25 mouse cellular contexts compared by ENCODE assay signal in the genomic region with DNA sequence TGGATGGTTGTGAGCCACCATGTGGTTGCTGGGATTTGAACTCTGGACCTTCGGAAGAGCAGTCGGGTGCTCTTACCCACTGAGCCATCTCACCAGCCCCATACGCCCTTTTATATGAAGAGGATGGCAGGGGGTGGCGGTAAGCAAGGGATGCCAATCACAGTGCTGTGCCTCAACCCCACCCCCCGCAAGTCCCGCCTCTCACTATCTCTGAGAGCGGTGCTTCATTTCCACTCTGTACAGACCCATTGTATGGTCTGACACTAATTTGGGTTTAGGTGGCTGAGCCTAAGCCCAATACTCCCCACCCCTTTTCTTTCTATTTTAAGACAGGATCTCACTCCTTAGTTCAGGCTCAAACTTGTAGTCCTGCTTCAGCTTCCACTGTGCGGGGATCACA. TPM values are rescaled to one million over a fixed set of nuclear protein-coding genes. Genes with fewer than 3 reads are reported as not detected.
A peak's percentile ranks its signal among the peaks of the same experiment; 100 is the strongest.
DNase-seq lines count a peak whose midpoint lies in the region; ATAC-seq and TF ChIP-seq lines count a peak whose summit lies in the region.
"Had no signal": no experiment of that assay in that cellular context is flagged by ENCODE, and none has a peak within 500 bp of the region (broad histone marks: within the 10 kb centered on the region; RNA-seq: fewer than 3 reads in every experiment).

No protein-coding gene starts in this region.

- TF ChIP-seq POLR2A in heart, adult 2 months (IDR thresholded peaks at IDR 0.05; ENCODE audit: insufficient read depth, low read depth, low read length) = no peak
- no peak for TF ChIP-seq POLR2A in liver, adult 2 months (IDR thresholded peaks at IDR 0.05; ENCODE audit: extremely low read depth, insufficient read depth, low read length)

- no peak overlapping the region for H3K4me3 ChIP-seq in forebrain, embryonic 11.5 days (ENCODE audit: low read depth, low read length)
- no peak overlapping the region for H3K4me3 ChIP-seq in forebrain, embryonic 14.5 days (ENCODE audit: low read depth, low read length)
- H3K4me3 ChIP-seq in heart, embryonic 15.5 days = no peak overlapping the region
- no peak overlapping the region for H3K4me3 ChIP-seq in heart, adult 2 months
- peak overlapping the region; percentile 43; the same call in 1 of the 2 replicates for H3K4me3 ChIP-seq in liver, adult 2 months (ENCODE audit: insufficient read depth, low read depth, low read length)
- H3K4me3 ChIP-seq: liver, embryonic 13.5 days; midbrain, embryonic 10.5 days; neural tube, embryonic 13.5 days had no signal

- TF ChIP-seq EP300 in heart, adult 2 months (IDR thresholded peaks at IDR 0.05; ENCODE audit: insufficient read depth, low read depth, low read length) = no peak

- no peaks in the 10 kb centered on the region for H3K79me2 ChIP-seq in heart, adult 2 months (replicated peaks; ENCODE audit: control insufficient read depth, insufficient read depth, low read length)
- no peaks in the 10 kb centered on the region for H3K79me2 ChIP-seq in liver, adult 2 months (ENCODE audit: control insufficient read depth, insufficient read depth, low read length)

- no peak for ATAC-seq in forebrain, embryonic 11.5 days (replicated peaks; ENCODE audit: low FRiP score)
- no peak for ATAC-seq in forebrain, embryonic 14.5 days
- ATAC-seq in heart, embryonic 15.5 days (replicated peaks; ENCODE audit: insufficient number of reproducible peaks, insufficient read depth, low FRiP score, low read depth) = no peak
- ATAC-seq: activated CD4-positive, CD25-positive, alpha-beta regulatory T cell, adult 4 months had no signal

- no peak overlapping the region for H3K9ac ChIP-seq in forebrain, embryonic 11.5 days (ENCODE audit: low read length)
- no peak overlapping the region for H3K9ac ChIP-seq in forebrain, embryonic 14.5 days (ENCODE audit: low read length)
- no peak overlapping the region for H3K9ac ChIP-seq in heart, embryonic 15.5 days
- H3K9ac ChIP-seq in heart, adult 2 months (ENCODE audit: low read depth, low read length) = no peak overlapping the region
- peak overlapping the region; percentile 72 for H3K9ac ChIP-seq in liver, adult 2 months (ENCODE audit: low read depth, low read length)
- H3K9ac ChIP-seq: liver, embryonic 13.5 days; neural tube, embryonic 13.5 days had no signal

- 55% methylated on average over 8 of the region's 8 CpGs for WGBS in forebrain, embryonic 11.5 days
- WGBS in forebrain, embryonic 14.5 days = 38% methylated on average over 8 of the region's 8 CpGs
- WGBS in heart, embryonic 15.5 days = 57% methylated on average over 8 of the region's 8 CpGs
- WGBS in heart, adult 2 months = 49% methylated on average over 8 of the region's 8 CpGs
- WGBS in liver, adult 2 months = 54% methylated on average over 8 of the region's 8 CpGs

- H3K27me3 ChIP-seq in forebrain, embryonic 11.5 days (ENCODE audit: control insufficient read depth, insufficient read depth, low read length) = no peaks in the 10 kb centered on the region
- no peaks in the 10 kb centered on the region for H3K27me3 ChIP-seq in forebrain, embryonic 14.5 days (replicated peaks; ENCODE audit: control insufficient read depth, insufficient read depth, low read length)
- peaks cover 4% of the 10 kb centered on the region; the same call in 1 of the 2 replicates for H3K27me3 ChIP-seq in heart, embryonic 15.5 days
- H3K27me3 ChIP-seq in heart, adult 2 months (ENCODE audit: control insufficient read depth, insufficient read depth, low read length) = no peaks in the 10 kb centered on the region
- no peaks in the 10 kb centered on the region for H3K27me3 ChIP-seq in liver, adult 2 months (ENCODE audit: control insufficient read depth, insufficient read depth, low read length)

- H3K9me3 ChIP-seq in forebrain, embryonic 11.5 days (ENCODE audit: control insufficient read depth, low read length) = no peaks in the 10 kb centered on the region
- H3K9me3 ChIP-seq in forebrain, embryonic 14.5 days (replicated peaks; ENCODE audit: control insufficient read depth, low read length) = no peaks in the 10 kb centered on the region
- H3K9me3 ChIP-seq in heart, embryonic 15.5 days (replicated peaks) = no peaks in the 10 kb centered on the region
- H3K9me3 ChIP-seq: liver, embryonic 13.5 days; midbrain, embryonic 10.5 days; neural tube, embryonic 13.5 days had no signal

- no peak for TF ChIP-seq CTCF in heart, adult 2 months (IDR thresholded peaks at IDR 0.05)
- no peak for TF ChIP-seq CTCF in liver, adult 2 months (IDR thresholded peaks at IDR 0.05; ENCODE audit: low read depth, low read length)

- intact Hi-C loops in heart, adult 2 months (cut with DNase I) = no loop called here

- H3K36me3 ChIP-seq in forebrain, embryonic 11.5 days (ENCODE audit: control insufficient read depth, insufficient read depth, low read length) = no peaks in the 10 kb centered on the region
- H3K36me3 ChIP-seq in forebrain, embryonic 14.5 days (ENCODE audit: control insufficient read depth, insufficient read depth, low read length) = no peaks in the 10 kb centered on the region
- H3K36me3 ChIP-seq in heart, embryonic 15.5 days = no peaks in the 10 kb centered on the region
- H3K36me3 ChIP-seq in heart, adult 2 months (ENCODE audit: control insufficient read depth, insufficient read depth, low read length) = no peaks in the 10 kb centered on the region
- H3K36me3 ChIP-seq in liver, adult 2 months (ENCODE audit: control insufficient read depth, insufficient read depth, low read length) = no peaks in the 10 kb centered on the region; the same call in 1 of the 2 replicates
- H3K36me3 ChIP-seq: liver, embryonic 13.5 days; midbrain, embryonic 10.5 days; neural tube, embryonic 13.5 days had no signal

- no peaks in the 10 kb centered on the region for H3K4me1 ChIP-seq in forebrain, embryonic 11.5 days (replicated peaks; ENCODE audit: control insufficient read depth, insufficient read depth, low read length)
- H3K4me1 ChIP-seq in forebrain, embryonic 14.5 days (ENCODE audit: control insufficient read depth, insufficient read depth, low read length) = no peaks in the 10 kb centered on the region
- H3K4me1 ChIP-seq in heart, embryonic 15.5 days (replicated peaks) = peaks cover 6% of the 10 kb centered on the region; the same call in 1 of the 2 replicates
- H3K4me1 ChIP-seq in heart, adult 2 months (ENCODE audit: control insufficient read depth, insufficient read depth, low read length) = no peaks in the 10 kb centered on the region
- peaks cover 7% of the 10 kb centered on the region for H3K4me1 ChIP-seq in liver, adult 2 months (ENCODE audit: control insufficient read depth, insufficient read depth, low read length)
- H3K4me1 ChIP-seq: liver, embryonic 13.5 days; neural tube, embryonic 13.5 days had no signal

- H3K27ac ChIP-seq in forebrain, embryonic 11.5 days (ENCODE audit: low read depth, low read length) = no peak overlapping the region
- H3K27ac ChIP-seq in forebrain, embryonic 14.5 days (ENCODE audit: low read depth, low read length) = no peak overlapping the region
- H3K27ac ChIP-seq in heart, embryonic 15.5 days = no peak overlapping the region
- H3K27ac ChIP-seq in heart, adult 2 months = no peak overlapping the region
- peak overlapping the region; percentile 91 for H3K27ac ChIP-seq in liver, adult 2 months (replicated peaks; ENCODE audit: insufficient read depth, low read depth, low read length)
- H3K27ac ChIP-seq: liver, embryonic 13.5 days; midbrain, embryonic 10.5 days; neural tube, embryonic 13.5 days had no signal

- DNase-seq in forebrain, embryonic 11.5 days (ENCODE audit: low spot score) = no peak
- no peak for DNase-seq in forebrain, embryonic 14.5 days (ENCODE audit: low spot score)
- no peak for DNase-seq in heart, adult 2 months
- peak; percentile 67 for DNase-seq in liver, adult 2 months (ENCODE audit: extremely low read depth, low read depth, low spot score)
- DNase-seq in liver (no peak), ES-CJ7 (ENCODE audit: low read depth, low spot score) (peak; percentile 40)
- no peak for DNase-seq in gastrocnemius, adult 8-10 months (ENCODE audit: low spot score in 2 of 2)
- DNase-seq: cerebellum, adult 11-12 months; cerebellum, postnatal 25 days; gastrocnemius, postnatal 25 days; kidney, adult 2 months; liver, embryonic 13.5 days; lung, postnatal 10 days; right cerebral cortex, postnatal 14 days; thymus, postnatal 14 days had no signal

- H3K4me2 ChIP-seq in forebrain, embryonic 11.5 days (ENCODE audit: low read depth, low read length, severe bottlenecking) = 0 out of 2 replicates have a peak overlapping the region, but pooled peaks have one; percentile 24
- no peak overlapping the region for H3K4me2 ChIP-seq in forebrain, embryonic 14.5 days (ENCODE audit: low read length)
- H3K4me2 ChIP-seq in heart, embryonic 15.5 days = peak overlapping the region; percentile 28
- H3K4me2 ChIP-seq: liver, embryonic 13.5 days; neural tube, embryonic 13.5 days had no signal

RNA-seq across cellular contexts. Expression of a gene that starts 0.5 kb away (rescaled TPM):
- not detected in 2 replicates for polyA plus RNA-seq in forebrain, embryonic 11.5 days (2014; fragmentation: Nextera tagmentation; extraction: Ambion mirVana)
- not detected in 2 replicates for polyA plus RNA-seq in forebrain, embryonic 14.5 days (2014; fragmentation: Nextera tagmentation; extraction: Ambion mirVana)
- 0.33 TPM in 1 of 2 replicates, not detected in the other for polyA plus RNA-seq in heart, embryonic 15.5 days (2015; fragmentation: Nextera tagmentation; extraction: Ambion mirVana)
- total RNA-seq in heart, adult 2 months (2021) = 1 to 10 TPM; 1.2 to 3.0 TPM
- polyA plus RNA-seq in heart, adult 2 months (2012; rRNA removed) = 5.6 and 10.9 TPM in 2 replicates
- 410 and 645 TPM in 2 replicates for total RNA-seq in liver, adult 2 months (2014; rRNA removed)
- 648 and 709 TPM in 2 replicates for polyA plus RNA-seq in liver, adult 2 months (2012; rRNA removed)
- total RNA-seq in gastrocnemius, adult 8-10 months (2022) = under 1 TPM; 0.45 to 0.99 (median 0.60) TPM
- total RNA-seq: CH12.LX; gastrocnemius, postnatal 25 days; layer of hippocampus, postnatal 14 days; left cerebral cortex, postnatal 14 days had no signal
- polyA plus RNA-seq: activated CD4-positive, CD25-positive, alpha-beta regulatory T cell, adult 4 months; embryonic facial prominence, embryonic 11.5 days; kidney, adult 2 months; liver, embryonic 13.5 days; midbrain, embryonic 10.5 days; neural tube, embryonic 13.5 days; spleen, adult 2 months had no signal

RNA-seq across cellular contexts. Expression of a gene that starts 3.3 kb away (rescaled TPM):
- polyA plus RNA-seq in forebrain, embryonic 11.5 days (2014; fragmentation: Nextera tagmentation; extraction: Ambion mirVana) = 4.5 and 6.0 TPM in 2 replicates
- 2.2 and 3.2 TPM in 2 replicates for polyA plus RNA-seq in forebrain, embryonic 14.5 days (2014; fragmentation: Nextera tagmentation; extraction: Ambion mirVana)
- polyA plus RNA-seq in heart, embryonic 15.5 days (2015; fragmentation: Nextera tagmentation; extraction: Ambion mirVana) = 14.3 and 15.8 TPM in 2 replicates
- total RNA-seq in heart, adult 2 months (2021) = 1 to 10 TPM; 8.8 to 9.8 TPM
- 12.6 and 13.5 TPM in 2 replicates for polyA plus RNA-seq in heart, adult 2 months (2012; rRNA removed)
- 11.7 and 23.2 TPM in 2 replicates for total RNA-seq in liver, adult 2 months (2014; rRNA removed)
- polyA plus RNA-seq in liver, adult 2 months (2012; rRNA removed) = 18.6 and 25.9 TPM in 2 replicates
- under 1 TPM; 0.32 to 0.73 (median 0.66) TPM for total RNA-seq in gastrocnemius, adult 8-10 months (2022)
- polyA plus RNA-seq: activated CD4-positive, CD25-positive, alpha-beta regulatory T cell, adult 4 months had no signal

RNA-seq across cellular contexts. Expression of a gene that starts 27.6 kb away (rescaled TPM):
- 29.8 and 31.2 TPM in 2 replicates for polyA plus RNA-seq in forebrain, embryonic 11.5 days (2014; fragmentation: Nextera tagmentation; extraction: Ambion mirVana)
- polyA plus RNA-seq in forebrain, embryonic 14.5 days (2014; fragmentation: Nextera tagmentation; extraction: Ambion mirVana) = 14.8 and 16.2 TPM in 2 replicates
- polyA plus RNA-seq in heart, embryonic 15.5 days (2015; fragmentation: Nextera tagmentation; extraction: Ambion mirVana) = 40.8 and 49.6 TPM in 2 replicates
- total RNA-seq in heart, adult 2 months (2021) = 10 to 100 TPM; 39.5 to 47.1 TPM
- 27.7 and 32.1 TPM in 2 replicates for polyA plus RNA-seq in heart, adult 2 months (2012; rRNA removed)
- 18.1 and 28.9 TPM in 2 replicates for total RNA-seq in liver, adult 2 months (2014; rRNA removed)
- polyA plus RNA-seq in liver, adult 2 months (2012; rRNA removed) = 41.9 and 42.0 TPM in 2 replicates
- 10 to 100 TPM; 40.5 to 44.7 (median 42.1) TPM for total RNA-seq in gastrocnemius, adult 8-10 months (2022)

RNA-seq across cellular contexts. Expression of a gene that starts 35.1 kb away (rescaled TPM):
- polyA plus RNA-seq in forebrain, embryonic 11.5 days (2014; fragmentation: Nextera tagmentation; extraction: Ambion mirVana) = 2.9 and 3.3 TPM in 2 replicates
- 0.67 and 1.5 TPM in 2 replicates for polyA plus RNA-seq in forebrain, embryonic 14.5 days (2014; fragmentation: Nextera tagmentation; extraction: Ambion mirVana)
- polyA plus RNA-seq in heart, embryonic 15.5 days (2015; fragmentation: Nextera tagmentation; extraction: Ambion mirVana) = 2.7 and 5.0 TPM in 2 replicates
- total RNA-seq in heart, adult 2 months (2021) = 10 to 100 TPM; 10.0 to 12.2 TPM
- polyA plus RNA-seq in heart, adult 2 months (2012; rRNA removed) = 13.2 and 16.5 TPM in 2 replicates
- 40.6 and 78.9 TPM in 2 replicates for total RNA-seq in liver, adult 2 months (2014; rRNA removed)
- 47.6 and 52.4 TPM in 2 replicates for polyA plus RNA-seq in liver, adult 2 months (2012; rRNA removed)
- 10 to 100 TPM in 1 of 4 experiments, 1 to 10 TPM in 3; 6.0 to 10.7 (median 6.5) TPM for total RNA-seq in gastrocnemius, adult 8-10 months (2022)

RNA-seq across cellular contexts. Expression of a gene that starts 44.4 kb away (rescaled TPM):
- polyA plus RNA-seq in forebrain, embryonic 11.5 days (2014; fragmentation: Nextera tagmentation; extraction: Ambion mirVana) = 22.7 and 25.2 TPM in 2 replicates
- 3.5 and 5.1 TPM in 2 replicates for polyA plus RNA-seq in forebrain, embryonic 14.5 days (2014; fragmentation: Nextera tagmentation; extraction: Ambion mirVana)
- not detected in 2 replicates for polyA plus RNA-seq in heart, embryonic 15.5 days (2015; fragmentation: Nextera tagmentation; extraction: Ambion mirVana)
- not detected for total RNA-seq in heart, adult 2 months (2021)
- polyA plus RNA-seq in heart, adult 2 months (2012; rRNA removed) = not detected in 2 replicates
- total RNA-seq in liver, adult 2 months (2014; rRNA removed) = not detected in 2 replicates
- not detected in 2 replicates for polyA plus RNA-seq in liver, adult 2 months (2012; rRNA removed)
- not detected for total RNA-seq in gastrocnemius, adult 8-10 months (2022)
- total RNA-seq: adrenal gland, postnatal 14 days; CH12.LX; gastrocnemius, postnatal 25 days had no signal
- polyA plus RNA-seq: activated CD4-positive, CD25-positive, alpha-beta regulatory T cell, adult 4 months; kidney, adult 2 months; liver, embryonic 13.5 days; spleen, adult 2 months had no signal

Comparison
In these comparisons a context has a peak if more than half of its experiments do, and no peak if none do; other contexts are left out.
1. DNase-seq: peak in liver, adult 2 months (single experiment) and ES-CJ7 (single experiment); none in forebrain, embryonic 11.5 days (single experiment), forebrain, embryonic 14.5 days (single experiment), heart, adult 2 months (0 of 2), liver (single experiment) and gastrocnemius, adult 8-10 months (0 of 2).
2. RNA of a gene that starts 0.5 kb away (polyA plus RNA-seq): 648 to 709 TPM in liver, adult 2 months; 5.6 to 10.9 TPM in heart, adult 2 months, 0.33 TPM in heart, embryonic 15.5 days, not detected in forebrain, embryonic 11.5 days and not detected in forebrain, embryonic 14.5 days; every median in the first group is over 10 times any median in the second.